Mouse (Mus musculus) embryo, embryonic 11 days (tissue): ENCODE results near the gene Tnk2.

Source experiments
- DNase-seq: peaks from one replicate; pipeline ENCODE4 v3.0.0-alpha.2; 2015

Tnk2 gene

DNA sequence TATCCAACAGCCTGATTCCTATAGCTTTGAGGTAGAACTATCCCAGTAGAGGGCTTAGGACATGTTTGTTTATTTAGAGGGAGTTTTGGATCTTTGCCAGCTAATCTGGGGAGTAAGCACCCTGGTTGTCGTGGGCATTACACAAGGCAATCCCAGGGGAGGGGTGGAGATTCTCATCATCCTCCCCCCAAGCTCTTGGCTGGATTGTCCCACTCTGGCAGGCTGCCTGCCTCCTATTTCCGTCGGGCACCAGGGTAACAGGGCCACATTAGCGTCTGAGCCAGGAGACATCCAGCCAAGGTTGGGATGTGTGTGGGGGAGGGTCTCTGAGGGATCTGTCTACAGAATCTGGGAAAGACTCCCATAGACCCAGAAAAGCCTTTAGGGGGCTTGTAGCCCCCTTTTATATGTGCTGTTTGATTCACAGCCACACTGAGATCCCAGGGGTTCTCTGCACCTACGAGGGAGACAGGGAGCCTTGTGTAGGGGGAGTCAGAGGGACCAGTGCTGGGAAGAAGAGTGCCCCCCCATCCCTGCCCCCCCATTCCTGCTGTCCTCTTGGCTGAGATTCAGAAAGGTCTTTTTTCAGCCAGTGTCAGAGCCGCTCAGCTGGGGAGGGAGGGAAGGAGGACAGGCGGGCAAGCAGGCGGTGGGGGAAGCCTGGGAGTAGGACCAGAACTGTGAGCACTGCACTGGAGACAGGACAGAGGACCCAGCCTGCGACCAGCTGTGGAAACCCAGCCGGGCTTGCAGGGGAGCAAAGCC, 17.1 kb downstream of the Tnk2 start:
- DNase-seq, result no peak

DNA sequence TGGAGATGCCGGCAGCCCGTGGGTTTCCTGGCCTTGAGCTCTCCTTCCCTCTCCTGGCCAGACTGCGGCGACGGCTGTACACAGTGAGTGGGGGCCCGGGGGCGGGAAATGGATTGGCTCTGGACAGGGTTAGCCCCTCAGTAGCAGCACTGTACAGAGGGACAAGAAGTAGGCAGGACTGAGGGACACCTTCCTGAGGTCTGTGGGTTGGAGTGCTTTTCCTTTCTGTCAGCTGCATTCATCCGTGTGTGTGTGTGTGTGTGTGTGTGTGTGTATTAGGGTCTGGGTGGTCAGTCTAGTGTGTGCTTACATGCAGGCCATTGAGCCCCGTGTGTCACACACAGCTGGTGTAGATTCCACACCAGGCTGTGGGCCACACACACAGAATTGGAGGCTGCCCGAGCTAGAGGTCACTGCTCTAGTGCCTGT, 17.8 kb downstream of the Tnk2 start:
- no peak for DNase-seq

DNA sequence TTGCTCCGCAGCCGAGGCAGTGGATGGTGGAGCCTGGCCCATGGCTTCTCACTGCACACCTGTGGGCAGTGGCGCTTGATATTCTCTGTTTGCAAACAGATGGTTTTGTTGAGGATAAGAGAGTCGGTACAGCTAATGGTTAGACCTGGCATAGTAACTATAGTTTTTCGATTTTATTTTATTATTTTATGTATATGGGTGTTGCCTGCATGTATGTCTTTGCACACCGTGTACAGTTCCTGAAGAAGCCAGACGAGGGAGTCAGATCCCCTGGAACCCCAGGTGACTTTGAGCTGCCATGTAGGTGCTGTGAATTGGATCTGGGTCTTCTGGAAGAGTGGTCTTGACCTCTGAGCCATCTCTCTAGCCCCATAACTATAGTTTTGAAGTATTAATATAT, 18.7 kb downstream of the Tnk2 start:
- DNase-seq, result no peak

DNA sequence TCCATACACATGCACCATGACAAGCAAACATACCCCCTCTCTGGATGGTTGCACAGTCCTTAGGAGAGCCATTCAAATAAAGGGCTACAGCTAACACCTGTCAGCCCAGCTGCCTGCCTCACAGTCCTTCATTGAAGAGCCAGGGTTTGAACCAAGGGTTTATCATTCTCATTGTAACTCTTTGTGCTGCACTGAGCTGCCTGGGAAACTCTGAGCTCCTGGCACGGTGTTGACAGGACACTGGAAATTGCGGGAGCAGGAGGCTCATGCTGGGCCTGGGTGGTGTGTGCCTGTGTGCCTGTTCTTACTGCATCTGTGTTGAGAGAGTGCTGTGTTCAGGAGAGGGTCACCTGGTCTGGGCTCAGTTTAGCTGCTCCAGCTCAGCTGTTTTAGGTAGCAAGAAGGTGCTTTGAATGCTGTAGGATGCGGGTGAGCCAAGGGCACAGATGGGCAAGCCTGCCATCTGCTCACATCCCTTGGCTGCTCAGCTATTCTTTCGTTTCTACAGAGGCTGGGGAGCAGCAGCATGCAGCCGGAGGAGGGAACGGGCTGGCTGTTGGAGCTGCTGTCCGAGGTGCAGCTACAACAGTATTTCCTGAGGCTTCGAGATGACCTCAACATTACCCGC, 19.7 kb downstream of the Tnk2 start:
- no peak for DNase-seq

DNA sequence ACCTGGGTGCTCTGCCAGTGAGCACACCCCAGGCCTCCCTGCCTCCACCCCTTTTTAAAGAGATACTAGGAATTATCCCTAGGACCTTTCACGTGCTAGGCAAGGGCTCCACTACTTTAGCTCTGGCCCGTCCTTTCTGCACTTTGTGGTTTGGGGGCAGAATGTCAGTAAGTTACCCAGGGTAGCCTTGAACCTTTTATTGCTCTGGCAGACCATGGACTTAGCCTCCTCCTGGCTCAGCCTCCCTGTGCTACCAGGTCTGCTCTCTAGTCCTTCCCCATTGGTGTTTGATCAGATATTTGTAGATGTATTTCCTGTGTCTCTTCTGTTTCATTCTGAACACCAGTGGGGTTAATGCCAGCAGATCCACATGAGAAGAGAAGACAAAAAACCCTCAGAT, 20.5 kb downstream of the Tnk2 start:
- no peak for DNase-seq

DNA sequence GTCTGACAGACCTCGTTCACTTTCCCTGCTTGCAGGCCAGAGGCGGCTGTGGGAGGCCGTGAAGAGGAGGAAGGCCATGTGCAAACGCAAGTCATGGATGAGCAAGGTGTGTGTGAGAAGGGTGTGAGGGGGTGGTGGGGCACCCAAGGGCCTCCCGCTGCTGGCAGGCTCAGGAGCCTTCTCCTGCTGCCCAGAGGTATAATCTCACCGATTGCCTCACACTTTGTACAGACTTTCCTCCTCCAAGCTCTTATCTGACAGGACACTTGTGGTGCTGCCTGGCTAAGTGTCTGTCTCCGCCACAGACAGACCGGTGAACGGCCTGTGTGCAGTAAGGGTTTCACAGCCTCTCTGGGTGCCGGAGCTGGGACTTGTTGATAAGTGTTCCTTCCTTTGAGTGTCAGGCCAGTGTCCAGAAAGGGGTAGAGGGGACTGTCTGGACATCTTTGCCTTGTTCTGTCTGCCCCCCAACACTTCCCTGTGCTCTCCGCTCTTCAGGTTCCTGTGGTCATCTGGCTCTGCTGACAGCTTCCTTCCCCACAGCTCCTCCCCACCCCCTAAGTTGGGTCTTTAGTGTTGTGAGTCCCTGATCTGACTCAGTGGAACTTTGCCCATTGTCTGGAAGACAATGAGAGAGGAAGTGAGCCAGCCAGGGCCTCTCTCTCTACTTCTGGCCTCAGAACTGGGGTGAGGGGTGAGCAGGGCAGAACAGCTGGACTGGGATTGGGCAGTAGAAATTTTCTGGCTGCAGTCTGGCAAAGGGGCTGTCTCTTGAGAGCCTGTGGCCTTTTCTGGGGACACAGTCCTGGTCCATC, 22.4 kb downstream of the Tnk2 start:
- no peak for DNase-seq

DNA sequence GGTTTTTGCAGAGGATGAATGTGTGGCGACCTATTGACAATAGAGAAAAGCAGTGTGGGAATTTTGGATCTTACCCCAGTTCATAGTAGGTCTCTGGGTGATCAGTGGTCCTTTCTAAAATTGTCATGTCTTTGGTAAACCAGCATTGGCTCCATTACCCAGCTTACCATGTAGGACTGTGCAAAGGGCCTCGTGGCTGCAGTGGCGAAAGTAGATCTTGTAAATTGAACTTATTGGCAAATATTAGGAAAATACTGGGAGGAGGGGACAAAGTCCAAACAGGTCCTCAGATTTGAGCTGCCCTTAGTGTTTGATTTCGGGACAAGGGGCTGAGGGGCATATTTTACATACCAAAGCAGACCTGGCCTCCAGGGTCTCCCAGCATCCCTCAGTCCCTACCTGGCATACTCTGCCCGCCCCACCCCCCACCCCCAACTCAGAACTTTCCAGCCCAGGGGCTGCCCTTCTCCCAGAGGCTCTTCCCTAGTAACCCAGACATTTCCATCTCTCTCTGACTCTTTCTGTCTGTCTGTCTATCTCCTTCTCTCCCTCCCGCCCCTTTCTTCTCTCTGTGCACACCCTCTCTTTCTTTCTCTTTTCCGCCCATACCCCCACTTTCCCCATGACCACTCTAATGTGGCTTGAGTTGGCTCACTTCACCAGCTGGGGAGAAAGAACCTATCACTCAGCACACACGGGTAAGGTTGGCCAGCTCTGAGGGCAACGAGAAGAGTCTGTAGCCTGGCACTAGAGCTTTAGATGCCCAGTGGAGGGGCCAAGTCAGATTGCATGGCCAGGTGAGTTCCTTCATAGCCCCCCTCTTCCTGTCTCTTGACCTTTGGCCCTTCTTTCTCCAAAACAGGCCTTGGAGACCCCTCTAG, 23.2 kb downstream of the Tnk2 start:
- no peak for DNase-seq

DNA sequence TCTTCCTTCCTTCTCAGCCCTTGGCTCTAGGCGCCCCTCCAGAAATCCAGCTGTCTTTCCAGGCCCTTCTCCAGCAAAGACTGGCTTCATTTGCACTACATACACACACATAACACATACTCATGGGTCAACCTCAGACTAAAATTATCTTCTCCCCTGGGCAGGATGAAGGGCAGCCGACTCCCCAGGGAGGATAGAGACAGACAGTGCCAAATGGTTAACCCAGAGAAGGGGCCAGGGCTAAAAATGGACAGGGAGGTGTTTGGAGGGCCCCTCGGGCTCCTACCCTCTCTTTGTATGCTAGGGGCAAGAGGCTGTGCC, 23.8 kb downstream of the Tnk2 start:
- no peak for DNase-seq

DNA sequence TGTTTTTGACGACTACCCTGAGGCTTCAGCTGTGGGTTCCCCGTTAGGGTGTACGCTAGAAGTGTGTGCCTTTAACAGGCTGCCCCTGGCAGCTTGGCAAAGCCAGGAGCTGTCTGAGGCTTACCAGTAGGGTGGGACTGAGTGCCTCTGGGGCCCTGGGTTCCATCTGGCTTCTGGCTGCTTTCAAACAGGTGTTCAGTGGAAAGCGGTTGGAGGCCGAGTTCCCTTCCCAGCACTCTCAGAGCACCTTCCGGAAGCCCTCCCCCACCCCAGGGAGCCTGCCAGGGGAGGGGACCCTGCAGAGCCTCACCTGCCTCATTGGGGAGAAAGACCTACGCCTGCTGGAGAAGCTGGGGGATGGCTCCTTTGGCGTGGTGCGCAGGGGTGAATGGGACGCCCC, 24.4 kb downstream of the Tnk2 start:
- DNase-seq, result no peak

DNA sequence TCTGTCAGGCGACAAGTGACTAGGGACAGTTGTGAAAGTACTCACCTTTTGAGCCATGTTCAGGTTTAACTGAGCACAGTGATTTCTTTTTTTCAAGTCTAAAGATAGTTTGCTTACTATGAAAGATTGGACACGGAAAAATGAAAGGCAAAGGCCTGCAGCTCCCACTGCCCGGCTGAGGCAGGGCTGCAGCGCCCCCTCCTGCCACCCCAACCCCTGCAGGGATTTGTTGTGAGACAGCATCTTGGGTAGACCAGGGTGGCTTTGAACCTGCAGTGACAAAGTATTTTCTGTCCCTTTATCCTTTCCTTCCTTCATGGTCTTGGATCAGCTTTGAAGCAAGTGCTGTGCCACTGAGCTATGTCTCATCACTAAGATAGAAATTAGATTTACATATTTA, 24.8 kb downstream of the Tnk2 start:
- DNase-seq, result no peak

DNA sequence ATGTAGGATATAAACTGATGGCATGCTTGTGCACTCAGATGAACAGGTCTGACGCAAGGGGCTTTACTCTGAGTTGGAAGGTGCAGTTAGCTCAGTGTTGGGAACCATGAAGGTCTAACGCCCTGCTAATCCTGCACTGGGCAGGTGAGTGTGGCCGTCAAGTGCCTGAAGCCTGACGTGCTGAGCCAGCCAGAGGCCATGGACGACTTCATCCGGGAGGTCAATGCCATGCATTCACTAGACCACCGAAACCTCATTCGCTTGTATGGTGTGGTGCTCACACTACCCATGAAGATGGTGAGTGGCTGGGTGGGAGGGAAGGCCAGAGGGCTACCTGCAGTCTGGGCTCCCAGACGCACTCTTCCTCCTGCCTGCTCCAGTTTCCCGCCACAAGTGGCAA, 25.6 kb downstream of the Tnk2 start:
- DNase-seq, result no peak

DNA sequence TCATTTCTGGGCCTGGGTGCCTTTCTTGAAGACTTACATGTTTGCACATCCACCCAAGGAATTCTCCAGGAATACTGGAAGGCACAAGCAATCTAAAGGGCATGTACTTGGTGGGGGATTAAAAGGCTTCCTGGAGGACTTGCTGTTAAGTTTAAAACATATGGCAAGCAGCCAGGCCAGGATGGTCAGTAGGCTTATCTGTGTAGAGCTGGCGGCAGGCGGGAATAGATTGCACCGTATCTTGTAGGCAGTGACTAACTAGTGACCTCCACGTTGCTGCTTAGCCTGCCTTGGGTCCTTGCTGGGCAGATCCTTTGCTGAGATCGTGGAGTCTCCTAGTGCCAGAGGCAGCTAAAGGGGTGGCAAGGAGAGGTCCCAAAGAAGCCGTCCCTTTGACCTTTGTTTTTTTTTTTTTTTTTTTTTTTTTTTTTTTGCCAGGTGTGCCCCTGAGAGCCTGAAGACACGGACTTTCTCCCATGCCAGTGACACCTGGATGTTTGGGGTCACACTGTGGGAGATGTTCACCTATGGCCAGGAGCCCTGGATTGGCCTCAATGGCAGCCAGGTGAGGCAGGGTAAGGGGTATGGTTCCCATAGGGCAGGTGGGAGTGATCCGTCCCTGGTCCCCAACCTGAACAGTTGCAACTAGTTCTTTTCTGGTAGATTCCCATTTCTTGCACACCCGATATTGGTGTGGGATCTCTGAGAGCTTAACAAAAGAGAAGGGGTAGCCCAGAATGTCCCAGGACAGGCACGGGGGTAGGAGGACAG, 26.9 kb downstream of the Tnk2 start:
- no peak for DNase-seq

DNA sequence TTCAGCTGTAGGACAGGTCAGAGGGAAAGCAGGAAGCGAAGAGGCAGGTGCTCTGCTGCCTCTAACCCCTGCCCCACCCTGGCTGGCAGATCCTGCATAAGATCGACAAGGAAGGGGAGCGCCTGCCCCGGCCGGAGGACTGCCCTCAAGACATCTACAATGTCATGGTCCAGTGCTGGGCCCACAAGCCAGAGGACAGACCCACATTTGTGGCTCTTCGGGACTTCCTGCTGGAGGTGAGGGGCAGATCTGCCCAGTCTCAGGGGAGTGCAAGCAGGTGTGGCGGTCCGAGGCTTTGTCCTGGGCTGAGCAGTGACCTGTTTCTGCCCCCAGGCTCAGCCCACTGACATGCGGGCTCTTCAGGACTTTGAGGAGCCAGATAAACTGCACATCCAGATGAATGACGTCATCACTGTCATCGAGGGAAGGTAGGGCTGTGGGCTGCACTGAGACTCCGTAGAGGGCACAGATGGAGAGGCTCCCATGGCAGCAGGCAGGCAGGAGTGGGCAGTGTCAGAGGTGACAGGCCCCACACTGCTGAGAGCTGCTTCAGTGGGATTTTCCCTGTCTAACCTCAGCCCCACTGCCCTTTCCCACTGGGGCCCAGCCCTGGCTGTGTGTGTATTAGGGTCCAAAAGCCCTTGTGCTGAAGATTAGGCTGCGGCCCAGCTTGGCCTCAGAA, 27.7 kb downstream of the Tnk2 start:
- no peak for DNase-seq

DNA sequence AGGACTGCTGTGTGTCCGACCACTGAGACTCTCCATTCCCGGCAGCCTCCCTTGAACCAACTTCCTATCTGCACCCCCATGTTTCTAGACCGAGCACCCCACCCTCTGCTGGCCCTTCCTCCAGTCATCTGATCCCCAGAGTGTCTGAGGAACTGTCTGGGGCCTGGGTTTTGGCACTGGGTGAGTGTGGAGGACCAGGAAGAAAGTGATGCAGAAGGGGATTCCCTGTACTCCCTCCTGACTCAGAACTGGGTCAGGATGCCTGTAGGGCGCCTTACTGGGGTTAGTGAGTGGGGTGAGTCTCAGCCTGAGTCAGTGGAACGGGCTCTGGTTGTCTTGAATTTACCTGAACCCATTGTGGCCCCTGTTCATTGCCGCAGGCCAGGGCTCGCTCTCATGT, 28.6 kb downstream of the Tnk2 start:
- DNase-seq, result no peak

DNA sequence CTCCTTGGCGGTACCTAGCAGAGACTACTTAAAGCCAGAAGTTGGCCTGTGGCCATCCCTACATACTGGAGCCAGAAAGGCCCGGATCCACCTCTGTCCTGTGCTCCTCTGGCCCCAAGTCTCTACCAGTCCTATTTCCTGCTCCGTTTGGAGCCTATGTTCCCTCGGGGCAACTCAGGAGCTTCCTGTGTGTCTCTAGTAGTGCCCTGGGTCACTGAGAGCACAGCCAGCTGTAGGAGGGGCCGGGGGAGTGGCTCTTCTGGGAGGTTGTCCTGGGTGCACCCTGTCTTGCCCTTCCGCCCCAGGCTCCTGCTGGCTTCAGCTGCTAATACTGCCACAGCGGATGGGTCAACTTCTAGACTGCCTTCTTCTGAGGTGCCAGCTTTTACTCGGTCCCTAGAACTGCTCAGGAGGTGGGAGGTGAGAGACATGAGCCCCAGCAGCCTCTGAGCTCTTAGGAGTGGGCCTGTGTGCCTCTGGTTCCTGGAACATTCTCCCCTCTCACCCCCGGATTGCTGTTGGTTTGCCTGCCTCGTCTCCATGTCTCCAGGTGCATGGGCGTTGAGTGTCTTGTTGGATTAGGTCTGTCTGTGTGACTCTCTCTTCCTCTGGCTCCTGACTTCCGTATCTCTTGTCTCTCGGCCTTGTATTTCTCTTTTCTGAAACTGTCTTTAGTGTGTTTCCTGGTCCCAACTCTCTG, 29.3 kb downstream of the Tnk2 start:
- no peak for DNase-seq

DNA sequence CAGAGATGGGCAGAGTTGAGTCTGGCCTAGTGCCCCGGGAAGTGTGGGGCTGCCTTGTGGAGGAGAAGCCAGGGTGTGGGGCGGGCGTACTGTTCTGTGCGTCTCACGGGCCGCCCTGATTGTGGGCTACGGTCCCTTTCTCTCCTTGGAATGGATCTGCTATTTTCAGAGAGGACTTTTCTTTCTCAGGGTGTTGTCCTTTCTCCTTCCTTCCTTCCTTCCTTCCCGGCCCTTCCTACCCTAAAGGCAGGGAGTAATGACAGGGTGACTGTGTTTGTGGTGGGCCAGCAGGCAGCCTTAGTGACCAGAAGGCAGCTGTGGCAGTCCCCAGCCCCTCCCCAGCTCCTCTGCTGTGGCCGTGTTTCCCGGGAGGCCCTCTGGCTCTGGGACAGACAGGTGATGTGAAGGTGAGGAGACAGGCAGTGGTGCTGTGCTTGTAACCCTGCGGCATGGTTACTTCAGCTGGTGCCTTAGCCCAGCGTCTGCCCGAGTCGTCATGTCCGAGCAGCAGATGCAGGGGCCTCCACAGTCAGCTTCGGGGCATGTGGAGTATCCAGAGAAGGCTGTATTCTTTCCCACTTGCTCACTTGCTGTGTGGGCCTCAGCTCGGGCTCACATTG, 30.6 kb downstream of the Tnk2 start:
- DNase-seq, result no peak

DNA sequence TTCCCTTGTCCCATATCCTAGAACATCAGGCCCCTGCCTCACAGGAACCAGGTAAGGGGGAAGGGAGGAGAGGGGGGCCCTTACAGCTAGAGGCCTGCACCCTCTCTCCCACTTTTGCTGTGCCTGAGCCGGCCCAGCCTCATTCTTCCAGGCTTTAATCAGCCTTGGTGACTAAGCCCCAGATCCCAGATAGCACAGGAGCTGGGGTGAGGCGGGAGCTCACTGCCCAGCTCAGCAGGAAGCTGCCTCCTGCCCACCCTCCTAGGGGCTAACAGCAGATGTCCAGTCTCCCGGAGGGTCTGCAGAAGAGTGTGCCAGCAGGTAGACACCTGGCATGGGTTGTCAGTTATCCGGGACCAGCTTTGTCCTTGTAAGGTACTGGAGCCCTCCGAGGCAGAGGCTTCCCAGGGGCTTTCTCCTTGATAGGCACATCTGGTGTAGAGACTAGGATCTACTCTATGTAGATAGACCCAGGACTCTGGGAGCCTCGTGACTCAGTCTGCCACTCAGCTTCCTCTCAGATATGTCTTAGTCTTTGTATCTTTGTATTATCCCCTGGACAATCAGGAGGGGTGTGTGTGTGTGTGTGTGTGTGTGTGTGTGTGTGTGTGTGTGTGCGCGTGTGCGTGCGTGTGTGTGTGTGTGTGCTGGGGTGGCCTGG, 33.5 kb downstream of the Tnk2 start:
- DNase-seq, result no peak

DNA sequence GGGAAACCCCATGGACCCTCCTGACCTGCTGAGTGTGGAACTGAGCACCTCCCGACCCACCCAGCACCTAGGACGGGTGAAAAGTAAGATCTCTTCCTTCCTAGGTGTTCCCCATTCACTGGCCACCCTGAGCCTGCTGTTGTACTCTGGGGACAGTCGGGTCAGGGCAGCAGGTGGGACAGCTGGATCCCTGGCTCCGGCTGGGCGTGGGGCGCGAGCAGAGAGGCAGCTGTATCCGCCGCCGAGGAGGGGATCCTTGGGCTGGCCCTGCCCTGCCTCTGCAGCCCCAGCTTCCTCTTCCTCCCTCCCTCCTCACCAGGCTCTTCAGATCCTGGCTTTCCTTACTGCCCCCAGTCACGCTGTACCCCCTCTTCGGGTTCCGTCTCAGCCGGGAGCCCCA, 34.2 kb downstream of the Tnk2 start:
- DNase-seq, result no peak

DNA sequence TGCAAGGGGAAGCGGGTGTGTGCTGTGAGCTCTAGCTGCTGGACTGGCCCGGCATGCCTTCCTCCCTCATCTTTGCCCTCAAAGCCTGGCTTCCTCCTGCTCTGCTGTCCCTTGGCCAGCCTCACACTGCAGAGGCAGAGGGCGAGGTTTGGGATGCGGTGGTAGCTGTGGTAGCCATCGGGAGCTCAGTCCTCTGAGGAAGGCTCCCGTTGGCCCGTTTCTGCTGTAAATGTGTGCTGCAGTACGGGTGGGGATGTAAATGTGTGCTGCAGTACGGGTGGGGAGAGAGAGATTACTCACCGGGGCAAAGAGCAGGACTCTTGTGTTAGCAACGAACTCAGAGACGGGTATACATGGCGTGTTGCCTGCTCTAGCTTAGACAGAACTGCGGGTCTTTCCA, 35.1 kb downstream of the Tnk2 start:
- no peak for DNase-seq

DNA sequence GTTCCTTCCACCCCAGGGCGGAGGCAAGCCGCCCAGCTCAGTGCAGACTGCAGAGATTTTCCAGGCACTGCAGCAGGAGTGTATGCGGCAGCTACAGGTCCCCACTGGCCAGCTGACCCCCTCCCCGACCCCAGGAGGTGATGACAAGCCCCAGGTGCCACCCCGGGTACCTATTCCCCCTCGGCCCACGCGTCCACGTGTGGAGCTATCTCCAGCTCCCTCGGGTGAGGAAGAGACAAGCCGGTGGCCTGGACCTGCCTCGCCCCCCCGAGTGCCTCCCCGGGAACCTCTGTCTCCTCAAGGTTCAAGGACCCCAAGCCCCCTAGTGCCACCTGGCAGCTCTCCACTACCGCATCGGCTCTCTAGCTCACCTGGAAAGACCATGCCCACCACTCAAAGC, 36.3 kb downstream of the Tnk2 start:
- DNase-seq, result no peak
